ENCODE assay signal across 13 mouse cellular contexts in the genomic region with DNA sequence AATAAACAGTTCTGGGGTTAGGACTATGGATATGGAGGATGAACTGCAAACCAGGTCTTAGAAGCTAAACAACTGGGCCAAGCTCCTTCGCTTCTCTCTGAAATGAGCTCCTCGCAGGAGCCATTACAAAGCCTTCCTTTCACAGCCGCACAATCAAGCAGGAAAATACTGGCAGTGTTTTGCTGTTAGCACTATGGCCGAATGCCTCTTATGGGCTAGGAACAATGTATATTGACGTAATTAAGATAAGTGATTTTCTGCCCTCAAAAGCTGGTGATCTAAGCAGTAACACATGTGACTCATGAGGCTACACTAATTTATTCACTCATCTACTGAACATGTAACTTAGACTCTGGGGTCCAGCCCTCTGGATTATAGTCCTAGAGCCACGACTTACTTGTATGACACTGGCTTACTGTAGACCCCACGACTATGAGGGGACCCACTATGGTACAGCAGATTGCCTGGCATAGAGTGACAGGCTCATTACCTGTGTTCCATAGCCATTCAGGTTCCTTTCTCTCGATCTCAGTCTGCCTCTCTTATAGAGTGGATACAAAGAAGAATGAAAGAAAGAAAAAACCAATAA. TPM values are rescaled to one million over a fixed set of nuclear protein-coding genes. Genes with fewer than 3 reads are reported as not detected.
DNase-seq lines count a peak whose midpoint lies in the region; ATAC-seq and TF ChIP-seq lines count a peak whose summit lies in the region.
"Had no signal": no experiment of that assay in that cellular context is flagged by ENCODE, and none has a peak within 500 bp of the region (broad histone marks: within the 10 kb centered on the region; RNA-seq: fewer than 3 reads in every experiment).

No protein-coding gene starts in this region.

- no peak for DNase-seq in embryonic facial prominence, embryonic 14.5 days (ENCODE audit: low spot score)
- no peak for DNase-seq in embryonic facial prominence, embryonic 10.5 days (ENCODE audit: low spot score)
- no peak for DNase-seq in hindbrain, embryonic 11.5 days (ENCODE audit: low spot score)
- DNase-seq in hindbrain, postnatal 0 days (ENCODE audit: low spot score) = no peak
- peak; percentile 61 for DNase-seq in retina, postnatal 1 day
- no peak for DNase-seq in cerebellum, postnatal 25 days
- DNase-seq: adrenal gland, adult 2 months; cerebellum, postnatal 10 days; spleen, adult 18-20 months had no signal

- ATAC-seq in embryonic facial prominence, embryonic 14.5 days (ENCODE audit: low read depth) = 0 out of 2 replicates have a peak, but pooled peaks have one; percentile 15
- ATAC-seq in hindbrain, embryonic 11.5 days (ENCODE audit: low FRiP score) = peak; percentile 49
- no peak; the same call in 1 of the 2 replicates for ATAC-seq in hindbrain, embryonic 13.5 days (ENCODE audit: low FRiP score)
- peak; percentile 7; the same call in 1 of the 2 replicates for ATAC-seq in hindbrain, postnatal 0 days
- ATAC-seq in kidney, embryonic 16.5 days (ENCODE audit: low FRiP score, low TSS enrichment) = no peak; the same call in 1 of the 2 replicates

- no peak overlapping the region for H3K4me2 ChIP-seq in embryonic facial prominence, embryonic 14.5 days (ENCODE audit: low read depth, low read length)
- no peak overlapping the region for H3K4me2 ChIP-seq in hindbrain, embryonic 11.5 days (replicated peaks; ENCODE audit: low read depth, low read length)
- H3K4me2 ChIP-seq in hindbrain, embryonic 13.5 days = no peak overlapping the region
- H3K4me2 ChIP-seq in hindbrain, postnatal 0 days (ENCODE audit: low read depth, low read length) = no peak overlapping the region
- no peak overlapping the region for H3K4me2 ChIP-seq in kidney, embryonic 16.5 days (replicated peaks; ENCODE audit: low read depth, low read length)
- H3K4me2 ChIP-seq: liver, embryonic 11.5 days had no signal

- TF ChIP-seq CTCF in hindbrain, postnatal 0 days (IDR thresholded peaks at IDR 0.05; ENCODE audit: low read depth) = no peak

- H3K36me3 ChIP-seq in embryonic facial prominence, embryonic 14.5 days (ENCODE audit: control insufficient read depth, insufficient read depth, low read length) = peaks cover 58% of the 10 kb centered on the region
- peaks cover 87% of the 10 kb centered on the region for H3K36me3 ChIP-seq in embryonic facial prominence, embryonic 10.5 days (replicated peaks)
- 0 out of 2 replicates have a peak, but pooled peaks cover 2% of the 10 kb centered on the region for H3K36me3 ChIP-seq in hindbrain, embryonic 11.5 days (ENCODE audit: control insufficient read depth, insufficient read depth, low read length)
- H3K36me3 ChIP-seq in hindbrain, embryonic 13.5 days = peaks cover 23% of the 10 kb centered on the region
- H3K36me3 ChIP-seq in hindbrain, postnatal 0 days (ENCODE audit: insufficient read depth, low read length) = peaks cover 11% of the 10 kb centered on the region; the same call in 1 of the 2 replicates
- peaks cover 19% of the 10 kb centered on the region; the same call in 1 of the 2 replicates for H3K36me3 ChIP-seq in kidney, embryonic 16.5 days (ENCODE audit: insufficient read depth, low read length)

- H3K4me1 ChIP-seq in embryonic facial prominence, embryonic 14.5 days (ENCODE audit: control insufficient read depth, insufficient read depth, low read length) = 0 out of 2 replicates have a peak, but pooled peaks cover 5% of the 10 kb centered on the region
- peaks cover 5% of the 10 kb centered on the region; the same call in 1 of the 2 replicates for H3K4me1 ChIP-seq in embryonic facial prominence, embryonic 10.5 days
- H3K4me1 ChIP-seq in hindbrain, embryonic 11.5 days (replicated peaks; ENCODE audit: control insufficient read depth, insufficient read depth, low read length) = no peaks in the 10 kb centered on the region
- H3K4me1 ChIP-seq in hindbrain, embryonic 13.5 days (replicated peaks) = peaks cover 20% of the 10 kb centered on the region
- no peaks in the 10 kb centered on the region for H3K4me1 ChIP-seq in hindbrain, postnatal 0 days (ENCODE audit: insufficient read depth, low read length)
- peaks cover 11% of the 10 kb centered on the region; the same call in 1 of the 2 replicates for H3K4me1 ChIP-seq in kidney, embryonic 16.5 days (ENCODE audit: insufficient read depth, low read length)

- no peaks in the 10 kb centered on the region for H3K9me3 ChIP-seq in embryonic facial prominence, embryonic 14.5 days (ENCODE audit: control insufficient read depth, low read length)
- H3K9me3 ChIP-seq in embryonic facial prominence, embryonic 10.5 days = no peaks in the 10 kb centered on the region
- no peaks in the 10 kb centered on the region for H3K9me3 ChIP-seq in hindbrain, embryonic 11.5 days (ENCODE audit: control insufficient read depth, low read length)
- no peaks in the 10 kb centered on the region for H3K9me3 ChIP-seq in hindbrain, embryonic 13.5 days
- H3K9me3 ChIP-seq in hindbrain, postnatal 0 days (ENCODE audit: low read length) = no peaks in the 10 kb centered on the region
- no peaks in the 10 kb centered on the region for H3K9me3 ChIP-seq in kidney, embryonic 16.5 days (ENCODE audit: low read length)

- WGBS in embryonic facial prominence, embryonic 14.5 days = 63% methylated on average over 8 of the region's 8 CpGs
- 76% methylated on average over 8 of the region's 8 CpGs for WGBS in embryonic facial prominence, embryonic 10.5 days
- WGBS in hindbrain, embryonic 11.5 days = 70% methylated on average over 8 of the region's 8 CpGs
- 55% methylated on average over 8 of the region's 8 CpGs for WGBS in hindbrain, embryonic 13.5 days
- WGBS in hindbrain, postnatal 0 days = 52% methylated on average over 8 of the region's 8 CpGs
- 81% methylated on average over 8 of the region's 8 CpGs for WGBS in kidney, embryonic 16.5 days

- no peak overlapping the region for H3K27ac ChIP-seq in embryonic facial prominence, embryonic 14.5 days (replicated peaks; ENCODE audit: low read depth, low read length)
- no peak overlapping the region for H3K27ac ChIP-seq in embryonic facial prominence, embryonic 10.5 days (replicated peaks)
- H3K27ac ChIP-seq in hindbrain, embryonic 11.5 days (ENCODE audit: low read depth, low read length) = no peak overlapping the region
- no peak overlapping the region for H3K27ac ChIP-seq in hindbrain, embryonic 13.5 days
- no peak overlapping the region for H3K27ac ChIP-seq in hindbrain, postnatal 0 days
- no peak overlapping the region for H3K27ac ChIP-seq in kidney, embryonic 16.5 days (ENCODE audit: low read length)
- H3K27ac ChIP-seq: kidney, postnatal 0 days had no signal

- no peak overlapping the region for H3K9ac ChIP-seq in embryonic facial prominence, embryonic 14.5 days (ENCODE audit: low read depth, low read length)
- H3K9ac ChIP-seq in hindbrain, embryonic 11.5 days (ENCODE audit: low read depth, low read length) = no peak overlapping the region
- no peak overlapping the region for H3K9ac ChIP-seq in hindbrain, embryonic 13.5 days
- no peak overlapping the region for H3K9ac ChIP-seq in hindbrain, postnatal 0 days (replicated peaks; ENCODE audit: low read length)
- H3K9ac ChIP-seq in kidney, embryonic 16.5 days (replicated peaks; ENCODE audit: low read length) = no peak overlapping the region

- no peak overlapping the region for H3K4me3 ChIP-seq in embryonic facial prominence, embryonic 14.5 days (ENCODE audit: low read depth, low read length)
- no peak overlapping the region for H3K4me3 ChIP-seq in embryonic facial prominence, embryonic 10.5 days
- H3K4me3 ChIP-seq in hindbrain, embryonic 11.5 days (ENCODE audit: low read depth, low read length) = no peak overlapping the region
- H3K4me3 ChIP-seq in hindbrain, embryonic 13.5 days = no peak overlapping the region
- H3K4me3 ChIP-seq in hindbrain, postnatal 0 days (ENCODE audit: low read length) = no peak overlapping the region
- H3K4me3 ChIP-seq in kidney, embryonic 16.5 days (ENCODE audit: low read length) = no peak overlapping the region

- no peaks in the 10 kb centered on the region for H3K27me3 ChIP-seq in embryonic facial prominence, embryonic 14.5 days (replicated peaks; ENCODE audit: control insufficient read depth, insufficient read depth, low read length)
- no peaks in the 10 kb centered on the region for H3K27me3 ChIP-seq in embryonic facial prominence, embryonic 10.5 days (replicated peaks; ENCODE audit: low read depth, poor library complexity, severe bottlenecking)
- H3K27me3 ChIP-seq in hindbrain, embryonic 11.5 days (ENCODE audit: control insufficient read depth, insufficient read depth, low read length) = no peaks in the 10 kb centered on the region
- no peaks in the 10 kb centered on the region for H3K27me3 ChIP-seq in hindbrain, embryonic 13.5 days
- no peaks in the 10 kb centered on the region for H3K27me3 ChIP-seq in hindbrain, postnatal 0 days (ENCODE audit: insufficient read depth, low read length)
- no peaks in the 10 kb centered on the region for H3K27me3 ChIP-seq in kidney, embryonic 16.5 days (ENCODE audit: insufficient read depth, low read length)

RNA-seq across cellular contexts. Expression of a gene that starts 34.6 kb away (rescaled TPM):
- polyA plus RNA-seq in embryonic facial prominence, embryonic 14.5 days (2014; fragmentation: Nextera tagmentation; extraction: Ambion mirVana) = 13.4 and 13.8 TPM in 2 replicates
- polyA plus RNA-seq in embryonic facial prominence, embryonic 10.5 days (2016; fragmentation: Nextera tagmentation; extraction: Ambion mirVana) = 11.4 and 13.0 TPM in 2 replicates
- polyA plus RNA-seq in hindbrain, embryonic 11.5 days (2014; fragmentation: Nextera tagmentation; extraction: Ambion mirVana) = 10.9 and 11.5 TPM in 2 replicates
- polyA plus RNA-seq in hindbrain, embryonic 13.5 days (2015; fragmentation: Nextera tagmentation; extraction: Ambion mirVana) = 5.4 and 6.6 TPM in 2 replicates
- total RNA-seq in hindbrain, postnatal 0 days (2014; rRNA removed) = 4.0 and 4.9 TPM in 2 replicates
- polyA plus RNA-seq in hindbrain, postnatal 0 days (2015; fragmentation: Nextera tagmentation; extraction: Ambion mirVana) = 5.1 and 6.1 TPM in 2 replicates
- 7.3 and 8.2 TPM in 2 replicates for polyA plus RNA-seq in kidney, embryonic 16.5 days (2015; fragmentation: Nextera tagmentation; extraction: Ambion mirVana)

Comparison
In these comparisons a context has a peak if more than half of its experiments do, and no peak if none do; other contexts are left out.
1. ATAC-seq: peak in embryonic facial prominence, embryonic 14.5 days (single experiment), hindbrain, embryonic 11.5 days (single experiment) and hindbrain, postnatal 0 days (single experiment); none in hindbrain, embryonic 13.5 days (single experiment) and kidney, embryonic 16.5 days (single experiment).